Mouse (Mus musculus) kidney, adult 2 months (tissue): ENCODE measurements around the gene Bst1.

Experiments
- CTCF ChIP-seq: fragments of 200-500 bp; conservative IDR thresholded peaks from 2 replicates; pipeline ENCODE4 v1.5.1; 2011; ENCODE audit warnings: low read depth, mild to moderate bottlenecking, control low read depth, low read length, moderate library complexity, mixed read lengths; ENCODE audit not compliant: insufficient read depth, insufficient read length
- POLR2A ChIP-seq: fragments of 200-500 bp; IDR thresholded peaks from one replicate; pipeline ENCODE4 v1.6.1; 2011; ENCODE audit warnings: low read depth, low read length, control low read depth

GRCm38 (mm10) chr5:43848275-43848674 is 29.6 kb downstream of the Bst1 start:
- TF ChIP-seq CTCF (no peak), POLR2A (no peak)
